Mouse (Mus musculus) forebrain, embryonic 14.5 days (tissue): Measurements from ENCODE around the gene Zfp184. TPM values are rescaled to one million over a fixed set of nuclear protein-coding genes. Genes with fewer than 3 reads are reported as not detected.

Experiments used
- ATAC-seq: fragments of 200-750 bp; cut with Nextera tagmentation; 2 replicates; pipeline ENCODE4 v1.8.0; 2017; ENCODE audit warnings: mild to moderate bottlenecking, moderate library complexity
- DNase-seq: peaks from one replicate; pipeline ENCODE4 v3.0.0-alpha.2; 2015; ENCODE audit warnings: low spot score
- H3K27ac ChIP-seq: fragments of 300-500 bp; sonication (generic); 2 replicates; pipeline ENCODE4 v1.5.1; 2014; ENCODE audit warnings: low read depth, mild to moderate bottlenecking, control low read depth, low read length, moderate library complexity
- H3K27me3 ChIP-seq: fragments of 300-500 bp; sonication (generic); replicated peaks from 2 replicates; pipeline ENCODE4 v1.6.1; 2014; ENCODE audit warnings: low read length, control low read depth, mixed read lengths; ENCODE audit not compliant: control insufficient read depth, insufficient read depth
- H3K36me3 ChIP-seq: fragments of 300-500 bp; sonication (generic); 2 replicates; pipeline ENCODE4 v1.6.1; 2014; ENCODE audit warnings: low read length, control low read depth; ENCODE audit not compliant: control insufficient read depth, insufficient read depth
- H3K4me1 ChIP-seq: fragments of 300-500 bp; sonication (generic); 2 replicates; pipeline ENCODE4 v1.6.1; 2014; ENCODE audit warnings: antibody characterized with exemption, low read length, control low read depth; ENCODE audit not compliant: control insufficient read depth, insufficient read depth
- H3K4me2 ChIP-seq: fragments of 300-500 bp; sonication (generic); 2 replicates; pipeline ENCODE4 v1.6.1; 2014; ENCODE audit warnings: mild to moderate bottlenecking, control low read depth, low read length
- H3K4me3 ChIP-seq: fragments of 300-500 bp; sonication (generic); 2 replicates; pipeline ENCODE4 v1.5.1; 2014; ENCODE audit warnings: low read depth, low read length, control low read depth
- H3K9ac ChIP-seq: fragments of 300-500 bp; sonication (generic); 2 replicates; pipeline ENCODE4 v1.6.1; 2014; ENCODE audit warnings: mild to moderate bottlenecking, low read length, control low read depth, moderate library complexity
- H3K9me3 ChIP-seq: fragments of 300-500 bp; sonication (generic); replicated peaks from 2 replicates; pipeline ENCODE4 v1.6.1; 2016; ENCODE audit warnings: low read length, control low read depth, mixed read lengths; ENCODE audit not compliant: control insufficient read depth
- WGBS: fragments of 180-500 bp; shearing (Covaris S2); extraction: QIAGEN DNeasy Blood & Tissue Kit; methylation state at CpG from one replicate; pipeline ENCODE4 v1.1.7; 2014; 5-methylcytosine and 5-hydroxymethylcytosine counted together
- polyA plus RNA-seq: library from polyadenylated mRNA; unstranded; fragments of >200 nt; fragmentation: Nextera tagmentation; extraction: Ambion mirVana; gene quantifications from 2 replicates; pipeline ENCODE4 v1.2.1, GENCODE M21; 2014

Zfp184 gene
- polyA plus RNA-seq, 1 experiment from 2014 or later: 34.9 TPM

GRCm38 (mm10) chr13:21917992-21918391 is 26.9 kb upstream of the Zfp184 start:
- peaks cover 5% of the 10 kb centered on the region; the same call in 1 of the 2 replicates for H3K4me1 ChIP-seq
- peaks cover 34% of the 10 kb centered on the region for H3K27me3 ChIP-seq
- H3K4me2 ChIP-seq: peak overlapping the region; percentile 59
- H3K36me3 ChIP-seq: no peaks in the 10 kb centered on the region
- H3K9ac ChIP-seq: no peak overlapping the region; the same call in 1 of the 2 replicates
- DNase-seq (no peak), ATAC-seq (no peak)
- under 1% methylated on average over 16 of the region's 16 CpGs for WGBS
- H3K4me3 ChIP-seq: peak overlapping the region; percentile 29
- H3K9me3 ChIP-seq: no peaks in the 10 kb centered on the region
- H3K27ac ChIP-seq: no peak overlapping the region

DNA sequence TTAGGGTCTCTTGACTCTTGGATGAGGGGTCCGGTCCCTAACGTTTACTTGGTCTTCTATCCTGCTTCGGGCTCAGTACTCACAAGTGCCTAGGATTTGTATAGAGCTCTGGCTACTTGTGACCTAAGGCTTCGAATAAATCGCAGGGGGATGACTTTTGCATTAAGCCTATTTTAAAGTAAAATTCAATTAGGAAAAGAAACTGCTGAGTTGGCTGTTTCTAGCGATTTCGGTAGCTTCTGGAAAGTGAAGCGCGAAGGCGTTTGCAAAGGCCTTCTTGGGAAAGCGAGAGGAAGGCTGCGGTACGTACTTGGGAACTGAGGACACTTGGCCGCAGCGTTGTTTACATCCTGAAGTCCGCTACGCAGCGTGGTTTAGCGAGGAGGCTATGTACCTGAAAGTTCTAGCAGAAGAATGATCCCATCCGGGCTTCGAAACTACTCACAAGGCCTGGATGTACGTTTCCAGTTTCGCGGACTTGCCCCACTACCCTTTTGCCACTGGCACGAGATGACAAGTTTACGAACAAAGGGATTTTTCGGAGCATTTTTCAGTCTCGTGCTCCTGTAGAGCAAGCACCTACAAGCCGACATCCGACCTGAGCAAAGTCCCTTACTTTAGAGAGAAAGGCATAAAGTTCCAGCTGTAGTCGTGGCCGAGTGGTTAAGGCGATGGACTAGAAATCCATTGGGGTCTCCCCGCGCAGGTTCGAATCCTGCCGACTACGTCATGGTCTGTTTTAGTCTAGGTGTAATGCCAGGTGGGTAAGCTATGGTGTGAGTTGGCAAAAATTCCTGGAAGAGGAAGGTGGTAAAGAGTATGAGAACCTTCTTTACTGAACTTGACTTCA is 26.1 kb upstream of the Zfp184 start:
- Histone ChIP-seq H3K4me1 (peaks cover 5% of the 10 kb centered on the region; the same call in 1 of the 2 replicates), H3K36me3 (no peaks in the 10 kb centered on the region), H3K4me3 (peak overlapping the region; percentile 29), H3K4me2 (peak overlapping the region; percentile 59), H3K9me3 (no peaks in the 10 kb centered on the region), H3K27ac (no peak overlapping the region), H3K27me3 (peaks cover 34% of the 10 kb centered on the region), H3K9ac (peak overlapping the region; percentile 38; the same call in 1 of the 2 replicates)
- under 1% methylated on average over 38 of the region's 38 CpGs for WGBS
- DNase-seq (peak; percentile 62), ATAC-seq (peak; percentile 55)

DNA sequence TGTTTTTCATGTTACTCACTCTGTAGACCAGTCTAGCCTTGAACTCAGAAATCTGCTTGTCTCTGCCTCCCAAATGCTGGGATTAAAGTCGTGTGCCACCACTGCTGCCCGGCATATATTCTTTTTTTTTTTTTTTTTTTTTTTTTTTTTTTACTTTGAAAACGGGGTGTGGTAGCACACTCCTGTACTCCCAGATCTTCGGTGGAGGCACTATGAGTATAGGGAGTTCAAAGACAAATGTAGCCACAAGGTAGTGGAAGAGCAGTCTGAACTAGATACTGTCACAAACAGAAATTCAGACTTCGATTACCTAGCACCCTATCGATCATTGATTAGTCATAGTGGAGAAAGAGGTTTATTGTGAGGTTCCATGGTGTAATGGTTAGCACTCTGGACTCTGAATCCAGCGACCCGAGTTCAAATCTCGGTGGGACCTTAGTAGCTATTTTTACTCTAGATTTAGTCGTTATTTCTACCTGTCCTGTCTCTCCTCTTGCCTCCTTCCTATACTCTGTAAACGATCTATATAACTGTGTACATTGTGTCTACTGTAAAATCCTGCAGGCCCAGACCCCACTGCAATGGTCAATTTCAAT is 25.0 kb upstream of the Zfp184 start:
- WGBS: 6% methylated on average over 11 of the region's 11 CpGs
- no peak for ATAC-seq

GRCm38 (mm10) chr13:21920681-21921233 is 24.1 kb upstream of the Zfp184 start:
- H3K4me2 ChIP-seq: no peak overlapping the region
- no peak overlapping the region for H3K27ac ChIP-seq
- no peak for ATAC-seq
- H3K4me1 ChIP-seq: peaks cover 5% of the 10 kb centered on the region; the same call in 1 of the 2 replicates
- H3K4me3 ChIP-seq: no peak overlapping the region
- no peak for DNase-seq
- H3K9me3 ChIP-seq: no peaks in the 10 kb centered on the region
- H3K9ac ChIP-seq: no peak overlapping the region
- WGBS: 24% methylated on average over 8 of the region's 8 CpGs
- no peaks in the 10 kb centered on the region for H3K36me3 ChIP-seq
- peaks cover 24% of the 10 kb centered on the region for H3K27me3 ChIP-seq

More for the DNA sequence above, 25.0 kb upstream of the Zfp184 start:
- Histone ChIP-seq H3K9me3 (no peaks in the 10 kb centered on the region), H3K27ac (no peak overlapping the region), H3K36me3 (no peaks in the 10 kb centered on the region), H3K9ac (no peak overlapping the region), H3K4me2 (no peak overlapping the region), H3K27me3 (peaks cover 31% of the 10 kb centered on the region), H3K4me3 (no peak overlapping the region), H3K4me1 (peaks cover 5% of the 10 kb centered on the region; the same call in 1 of the 2 replicates)
- DNase-seq: no peak

DNA sequence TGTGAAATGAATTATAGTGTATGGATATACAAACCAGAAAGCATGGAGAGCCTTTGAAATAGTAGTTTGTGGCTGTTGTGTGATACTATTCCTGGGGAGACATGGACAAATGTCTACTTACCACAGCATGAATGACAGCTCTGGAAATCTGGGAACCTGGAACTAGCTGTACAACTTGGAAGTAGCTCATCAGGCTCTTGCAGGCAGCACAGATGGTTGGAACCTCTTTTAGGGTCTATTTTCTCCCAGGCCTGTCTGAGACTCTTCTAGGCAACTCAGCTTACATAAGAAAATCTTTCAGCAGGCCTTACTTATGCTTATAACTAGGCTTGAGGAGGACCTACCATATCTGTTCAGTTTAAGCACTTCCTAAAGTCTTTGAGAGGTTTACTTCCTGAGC is 21.5 kb upstream of the Zfp184 start:
- no peak overlapping the region for H3K4me2 ChIP-seq
- peaks cover 10% of the 10 kb centered on the region; the same call in 1 of the 2 replicates for H3K27me3 ChIP-seq
- peaks cover 5% of the 10 kb centered on the region; the same call in 1 of the 2 replicates for H3K4me1 ChIP-seq
- no peak overlapping the region for H3K9ac ChIP-seq
- H3K36me3 ChIP-seq: no peaks in the 10 kb centered on the region
- H3K27ac ChIP-seq: no peak overlapping the region
- no peak for ATAC-seq
- H3K4me3 ChIP-seq: no peak overlapping the region
- no peaks in the 10 kb centered on the region for H3K9me3 ChIP-seq
- DNase-seq: no peak

GRCm38 (mm10) chr13:21924734-21925335 is 20.1 kb upstream of the Zfp184 start:
- WGBS: 5% methylated on average over 21 of the region's 21 CpGs
- ATAC-seq: no peak
- no peaks in the 10 kb centered on the region for H3K4me1 ChIP-seq
- no peaks in the 10 kb centered on the region for H3K36me3 ChIP-seq
- no peak overlapping the region for H3K9ac ChIP-seq
- no peak for DNase-seq
- H3K9me3 ChIP-seq: no peaks in the 10 kb centered on the region
- no peaks in the 10 kb centered on the region for H3K27me3 ChIP-seq
- no peak overlapping the region for H3K4me3 ChIP-seq
- 0 out of 2 replicates have a peak overlapping the region, but pooled peaks have one; percentile 1 for H3K4me2 ChIP-seq
- H3K27ac ChIP-seq: no peak overlapping the region

DNA sequence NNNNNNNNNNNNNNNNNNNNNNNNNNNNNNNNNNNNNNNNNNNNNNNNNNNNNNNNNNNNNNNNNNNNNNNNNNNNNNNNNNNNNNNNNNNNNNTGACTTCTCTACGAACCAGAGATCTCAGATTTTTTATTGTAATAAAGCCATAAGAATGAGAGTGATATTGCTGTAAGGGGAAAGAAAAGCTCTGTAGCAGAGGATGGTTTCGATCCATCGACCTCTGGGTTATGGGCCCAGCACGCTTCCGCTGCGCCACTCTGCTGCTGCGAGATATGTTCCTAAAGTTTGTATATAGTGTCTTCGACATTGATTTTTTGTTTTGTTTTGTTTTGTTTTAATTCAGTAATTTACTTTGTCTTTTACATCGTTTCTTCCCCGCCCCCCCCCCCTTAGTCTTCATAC is 13.9 kb upstream of the Zfp184 start:
- no peak overlapping the region for H3K4me3 ChIP-seq
- 16% methylated on average over 10 of the region's 10 CpGs for WGBS
- H3K4me1 ChIP-seq: no peaks in the 10 kb centered on the region
- no peaks in the 10 kb centered on the region for H3K27me3 ChIP-seq
- H3K4me2 ChIP-seq: no peak overlapping the region
- no peak for DNase-seq
- no peak for ATAC-seq
- H3K9me3 ChIP-seq: no peaks in the 10 kb centered on the region
- H3K27ac ChIP-seq: no peak overlapping the region
- no peak overlapping the region for H3K9ac ChIP-seq
- no peaks in the 10 kb centered on the region for H3K36me3 ChIP-seq

- Histone ChIP-seq H3K4me3 (no peak overlapping the region), H3K27me3 (no peaks in the 10 kb centered on the region), H3K4me1 (no peaks in the 10 kb centered on the region), H3K36me3 (no peaks in the 10 kb centered on the region), H3K9ac (no peak overlapping the region), H3K9me3 (no peaks in the 10 kb centered on the region), H3K27ac (no peak overlapping the region), H3K4me2 (no peak overlapping the region)
- 49% methylated on average over 6 of the region's 6 CpGs for WGBS
- ATAC-seq (no peak), DNase-seq (no peak)
Measured at GRCm38 (mm10) chr13:21931740-21932139, 13.2 kb upstream of the Zfp184 start.
